Mouse (Mus musculus): ENCODE measurements around the gene Gm20388.

GRCm38 (mm10) chr8:122445203-122445602 lies 2534.6 kb downstream of the Gm20388 start:
- no peak for TF ChIP-seq POLR2A (IDR thresholded peaks at IDR 0.05; ENCODE audit: borderline replicate concordance, control insufficient read depth, low read depth, low read length)
- TF ChIP-seq CTCF (IDR thresholded peaks at IDR 0.05; ENCODE audit: control insufficient read depth, insufficient read depth, low read length) = peak; percentile 28; the same call in 1 of the 2 replicates

Measured in bone marrow, adult 2 months (tissue).